Mouse (Mus musculus) CH12.LX (cell line): ENCODE results near the gene Wasf1. TPM values are rescaled to one million over a fixed set of nuclear protein-coding genes. Genes with fewer than 3 reads are reported as not detected.

Source experiments
- DNase-seq: peaks from one replicate; pipeline ENCODE4 v3.0.0-alpha.2; 2013; ENCODE audit errors: extremely low read depth
- H3K27ac ChIP-seq: 2 replicates; pipeline ENCODE4 v1.5.1; 2012; ENCODE audit warnings: low read depth, mild to moderate bottlenecking, control low read depth, moderate library complexity; ENCODE audit not compliant: insufficient read depth
- H3K27me3 ChIP-seq: replicated peaks from 2 replicates; pipeline ENCODE3; 2012; ENCODE audit warnings: inconsistent platforms
- H3K36me3 ChIP-seq, 2 experiments: replicated peaks in 1 of 2; 2 replicates each; pipeline versions ENCODE3 to v1.6.1; 2012; ENCODE audit warnings: inconsistent platforms in 1 of 2, low read length in 1 of 2, mild to moderate bottlenecking in 1 of 2, mixed read lengths in 1 of 2, moderate library complexity in 1 of 2; ENCODE audit not compliant: control insufficient read depth in 1 of 2, insufficient read depth in 1 of 2
- H3K4me1 ChIP-seq, 2 experiments: 2 replicates each; pipeline ENCODE4 v1.6.1; 2012; ENCODE audit warnings: inconsistent platforms in 1 of 2, moderate library complexity in 1 of 2; ENCODE audit not compliant: insufficient read depth in 2 of 2, control insufficient read depth in 1 of 2
- H3K4me2 ChIP-seq: 2 replicates; pipeline ENCODE4 v1.6.1; 2012; ENCODE audit warnings: low read depth, mild to moderate bottlenecking, control low read depth; ENCODE audit not compliant: poor library complexity, insufficient read depth, severe bottlenecking
- H3K4me3 ChIP-seq, 3 experiments: fragments of 150-350 bp in 1 of 3; sonication (generic) in 1 of 3; replicated peaks in 1 of 3; 2 replicates each; pipeline versions ENCODE3 to v1.5.1; 2011 to 2012; ENCODE audit warnings: low read depth in 2 of 3, low read length in 2 of 3, mild to moderate bottlenecking in 2 of 3, moderate library complexity in 2 of 3, control low read depth in 1 of 3, improper control_type of control experiment in 1 of 3, inconsistent platforms in 1 of 3, mixed read lengths in 1 of 3; ENCODE audit not compliant: poor library complexity in 1 of 3
- H3K79me2 ChIP-seq: replicated peaks from 2 replicates; pipeline ENCODE4 v1.6.1; 2012; ENCODE audit warnings: mild to moderate bottlenecking, moderate library complexity; ENCODE audit not compliant: control insufficient read depth, poor library complexity, insufficient read depth, severe bottlenecking; ENCODE audit errors: extremely low read depth
- H3K9ac ChIP-seq: 2 replicates; pipeline ENCODE4 v1.6.1; 2012; ENCODE audit warnings: low read depth, mild to moderate bottlenecking, control low read depth, moderate library complexity; ENCODE audit not compliant: insufficient read depth
- H3K9me3 ChIP-seq: replicated peaks from 2 replicates; pipeline ENCODE3; 2012; ENCODE audit warnings: low read length, inconsistent platforms, mixed read lengths
- CHD1 ChIP-seq: IDR thresholded peaks from 2 replicates; pipeline ENCODE4 v1.6.1; 2012; ENCODE audit warnings: low read depth, low read length, improper control_type of control experiment, inconsistent platforms
- GABPA ChIP-seq: IDR thresholded peaks from 2 replicates; pipeline ENCODE4 v1.6.1; 2012; ENCODE audit warnings: low read depth, low read length, improper control_type of control experiment, inconsistent platforms; ENCODE audit not compliant: insufficient replicate concordance
- HCFC1 ChIP-seq: IDR thresholded peaks from 2 replicates; pipeline ENCODE4 v1.6.1; 2012; ENCODE audit warnings: low read depth, mild to moderate bottlenecking, inconsistent platforms, low read length, improper control_type of control experiment
- IRF4 ChIP-seq: IDR thresholded peaks from 2 replicates; pipeline ENCODE4 v1.6.1; 2014; ENCODE audit warnings: low read depth, mild to moderate bottlenecking, inconsistent platforms, low read length, improper control_type of control experiment
- JUN ChIP-seq: IDR thresholded peaks from 2 replicates; pipeline ENCODE4 v1.6.1; 2011; ENCODE audit warnings: low read depth, mild to moderate bottlenecking, low read length, improper control_type of control experiment, moderate library complexity; ENCODE audit not compliant: insufficient read depth
- KAT2A ChIP-seq: IDR thresholded peaks from 2 replicates; pipeline ENCODE4 v1.6.1; 2012; ENCODE audit warnings: low read length, improper control_type of control experiment, inconsistent platforms; ENCODE audit not compliant: insufficient replicate concordance
- MAFK ChIP-seq: IDR thresholded peaks from 2 replicates; pipeline ENCODE4 v1.6.1; 2011; ENCODE audit warnings: low read length, improper control_type of control experiment; ENCODE audit not compliant: insufficient replicate concordance
- MAX ChIP-seq: IDR thresholded peaks from 2 replicates; pipeline ENCODE4 v1.6.1; 2011; ENCODE audit warnings: low read length, improper control_type of control experiment
- MAZ ChIP-seq: IDR thresholded peaks from 2 replicates; pipeline ENCODE4 v1.6.1; 2012; ENCODE audit warnings: low read depth, mild to moderate bottlenecking, inconsistent platforms, low read length, improper control_type of control experiment, moderate library complexity
- MEF2A ChIP-seq: IDR thresholded peaks from 2 replicates; pipeline ENCODE4 v1.6.1; 2014; ENCODE audit warnings: low read depth, mild to moderate bottlenecking, inconsistent platforms, low read length, improper control_type of control experiment, borderline replicate concordance
- MXI1 ChIP-seq: IDR thresholded peaks from 2 replicates; pipeline ENCODE4 v1.6.1; 2011; ENCODE audit warnings: mild to moderate bottlenecking, low read depth, low read length, improper control_type of control experiment
- MYC ChIP-seq: IDR thresholded peaks from 2 replicates; pipeline ENCODE4 v1.6.1; 2011; ENCODE audit warnings: low read depth, mild to moderate bottlenecking, improper control_type of control experiment, low read length
- POLR2A ChIP-seq: IDR thresholded peaks from 2 replicates; pipeline ENCODE4 v1.6.1; 2011; ENCODE audit warnings: low read depth, mild to moderate bottlenecking, improper control_type of control experiment, low read length
- POLR2AphosphoS2 ChIP-seq: IDR thresholded peaks from 2 replicates; pipeline ENCODE4 v1.6.1; 2011; ENCODE audit warnings: low read depth, low read length, improper control_type of control experiment
- RAD21 ChIP-seq: IDR thresholded peaks from 2 replicates; pipeline ENCODE4 v1.6.1; 2011; ENCODE audit warnings: low read depth, mild to moderate bottlenecking, low read length, improper control_type of control experiment, moderate library complexity
- RCOR1 ChIP-seq: conservative IDR thresholded peaks from 2 replicates; pipeline ENCODE4 v1.6.1; 2012; ENCODE audit warnings: low read depth, mild to moderate bottlenecking, inconsistent platforms, low read length, improper control_type of control experiment
- SMC3 ChIP-seq: IDR thresholded peaks from 2 replicates; pipeline ENCODE4 v1.6.1; 2011; ENCODE audit warnings: low read depth, low read length, improper control_type of control experiment
- TBP ChIP-seq: conservative IDR thresholded peaks from 2 replicates; pipeline ENCODE4 v1.6.1; 2011; ENCODE audit warnings: low read depth, low read length, improper control_type of control experiment
- USF2 ChIP-seq: conservative IDR thresholded peaks from 2 replicates; pipeline ENCODE4 v1.6.1; 2011; ENCODE audit warnings: low read depth, low read length, improper control_type of control experiment
- ZC3H11A ChIP-seq: IDR thresholded peaks from 2 replicates; pipeline ENCODE4 v1.6.1; 2012; ENCODE audit warnings: low read depth, mild to moderate bottlenecking, inconsistent platforms, low read length, improper control_type of control experiment
- dilution Hi-C: fragments of 300-500 bp; cut with MboI; formaldehyde crosslinking; loops from 2 replicates; pipeline ENCODE4 v1.14.3; 2020; ENCODE audit warnings: low sequenced_read_pairs; ENCODE audit not compliant: extremely low pct_unique_long_range_greater_than_20kb, extremely low pct_ligation_motif_present
- in situ Hi-C: fragments of 300-500 bp; cut with MboI; formaldehyde crosslinking; loops from 3 replicates; pipeline ENCODE4 v1.14.3; 2019; ENCODE audit warnings: low sequenced_read_pairs, low pct_ligation_motif_present, low pct_unique_long_range_greater_than_20kb, mixed read lengths
- polyA plus RNA-seq: library from polyadenylated mRNA; unstranded; fragments of >175 nt; gene quantifications from 2 replicates; pipeline ENCODE4 v1.2.1, GENCODE M21; 2012; ENCODE audit warnings: low read depth; ENCODE audit not compliant: insufficient read length
- total RNA-seq, 2 experiments: library from RNA; depleted of rRNA; stranded (reverse); fragments of 300-350 nt in 1 of 2; fragments of >200 nt in 1 of 2; gene quantifications; 2 replicates each; pipeline ENCODE4 v1.2.3; 2012 to 2014

Wasf1 gene
- total and polyA plus RNA-seq, 3 experiments: 0.09 TPM; not detected in 2

DNA sequence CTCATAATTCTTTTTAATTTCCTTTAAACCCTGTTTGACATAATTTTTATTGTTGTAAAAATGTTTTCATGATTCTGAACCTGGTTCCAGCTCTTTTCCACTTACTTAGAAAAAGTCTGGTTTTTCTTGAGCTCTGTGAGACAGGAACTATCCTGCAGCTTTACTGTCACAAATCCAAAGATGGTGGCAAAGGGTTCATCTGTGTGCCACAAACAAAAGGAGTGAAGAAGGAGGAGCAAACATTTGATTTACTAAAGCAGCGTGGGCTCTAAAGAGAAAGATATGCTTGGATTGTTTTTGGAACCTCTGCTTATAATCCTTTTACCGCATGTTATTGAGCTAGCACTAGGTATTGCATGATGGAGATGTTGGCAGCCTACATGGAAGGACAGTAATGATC lies 4.0 kb downstream of the Wasf1 start:
- Histone ChIP-seq H3K36me3 (no peaks in the 10 kb centered on the region), H3K4me1 (peaks cover 0 to 5% of the 10 kb centered on the region in 2 experiments; a peak in 2 of 4 replicates), H3K4me2 (no peak overlapping the region), H3K9ac (no peak overlapping the region), H3K9me3 (no peaks in the 10 kb centered on the region), H3K4me3 (no peak overlapping the region), H3K27ac (no peak overlapping the region), H3K27me3 (peaks cover 44% of the 10 kb centered on the region), H3K79me2 (peaks cover 3% of the 10 kb centered on the region)
- no peak for DNase-seq
- in situ Hi-C loops: no loop called here
- dilution Hi-C loops: no loop called here
- TF ChIP-seq HCFC1 (no peak), MYC (no peak), ZC3H11A (no peak), MAZ (no peak), POLR2A (no peak), TBP (no peak), MAFK (no peak)

DNA sequence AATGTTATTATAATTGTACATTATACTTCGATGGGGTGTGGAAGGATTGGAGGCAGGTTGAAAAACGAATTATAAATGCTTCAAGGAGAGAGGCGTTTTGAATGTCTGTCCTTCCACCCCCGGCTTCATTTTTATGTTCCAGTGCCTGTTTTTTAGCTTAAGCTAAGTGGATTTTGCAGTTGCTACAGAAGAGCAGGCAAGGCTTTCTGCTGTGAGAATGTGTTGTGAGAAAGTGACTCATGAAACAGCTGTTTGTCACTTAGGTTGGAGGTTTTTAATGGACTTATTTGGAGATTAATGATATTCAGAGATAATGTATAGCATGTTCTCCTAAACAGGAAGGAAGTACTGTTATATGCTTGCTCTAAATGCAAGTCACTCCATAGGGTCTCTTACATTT lies 5.9 kb downstream of the Wasf1 start:
- no peak overlapping the region for H3K9ac ChIP-seq
- DNase-seq: no peak
- no peak overlapping the region for H3K27ac ChIP-seq
- no peak for TF ChIP-seq RAD21
- TF ChIP-seq ZC3H11A: no peak
- no peak for TF ChIP-seq USF2
- no peak for TF ChIP-seq IRF4
- TF ChIP-seq RCOR1: no peak
- TF ChIP-seq GABPA: no peak
- TF ChIP-seq, all 38 proteins: peak for 0
- Histone ChIP-seq H3K9me3 (no peaks in the 10 kb centered on the region), H3K4me2 (no peak overlapping the region), H3K4me3 (no peak overlapping the region), H3K36me3 (no peaks in the 10 kb centered on the region), H3K79me2 (no peaks in the 10 kb centered on the region), H3K4me1 (peaks cover 0 to 5% of the 10 kb centered on the region in 2 experiments; a peak in 2 of 4 replicates), H3K27me3 (peaks cover 41% of the 10 kb centered on the region)
- in situ Hi-C loops (no loop called here), dilution Hi-C loops (no loop called here)

DNA sequence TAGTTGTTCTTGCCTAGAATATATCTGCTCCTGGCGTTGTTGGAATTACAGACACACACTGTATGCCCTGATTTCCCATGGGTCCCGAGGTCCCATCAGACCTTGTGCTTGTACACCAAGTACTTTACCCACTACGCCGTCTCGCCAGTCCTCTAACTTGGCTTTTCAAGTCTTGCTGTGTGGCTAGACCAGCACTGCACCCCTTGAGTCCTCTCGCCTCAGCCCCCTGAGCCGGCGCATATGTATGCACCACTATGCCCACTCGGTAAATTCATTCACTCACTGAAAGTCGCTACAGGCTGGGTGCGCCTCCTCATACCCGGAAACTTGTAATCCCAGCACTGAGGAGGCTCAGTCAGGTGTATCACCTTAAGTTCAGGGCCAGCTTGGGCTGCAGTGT lies 12.5 kb downstream of the Wasf1 start:
- in situ Hi-C loops: no loop called here
- no peaks in the 10 kb centered on the region for H3K9me3 ChIP-seq
- no peak overlapping the region for H3K9ac ChIP-seq
- H3K79me2 ChIP-seq: no peaks in the 10 kb centered on the region
- no peak overlapping the region for H3K4me3 ChIP-seq
- TF ChIP-seq SMC3 (no peak), POLR2AphosphoS2 (no peak), USF2 (no peak), MEF2A (no peak), CHD1 (no peak), JUN (no peak), MAX (no peak), POLR2A (no peak), MXI1 (no peak), KAT2A (no peak)
- TF ChIP-seq, all 38 proteins: peak for 0
- Histone ChIP-seq H3K4me1 (no peaks in the 10 kb centered on the region), H3K27ac (no peak overlapping the region), H3K36me3 (no peaks in the 10 kb centered on the region), H3K4me2 (no peak overlapping the region), H3K27me3 (peaks cover 4% of the 10 kb centered on the region)
- DNase-seq: no peak
- dilution Hi-C loops: no loop called here
